Mouse (Mus musculus): ENCODE measurements around the gene Atg9b. TPM values are rescaled to one million over a fixed set of nuclear protein-coding genes. Genes with fewer than 3 reads are reported as not detected.

Gene Atg9b
- polyA plus RNA-seq, 1 experiment: 0.39 TPM

DNA sequence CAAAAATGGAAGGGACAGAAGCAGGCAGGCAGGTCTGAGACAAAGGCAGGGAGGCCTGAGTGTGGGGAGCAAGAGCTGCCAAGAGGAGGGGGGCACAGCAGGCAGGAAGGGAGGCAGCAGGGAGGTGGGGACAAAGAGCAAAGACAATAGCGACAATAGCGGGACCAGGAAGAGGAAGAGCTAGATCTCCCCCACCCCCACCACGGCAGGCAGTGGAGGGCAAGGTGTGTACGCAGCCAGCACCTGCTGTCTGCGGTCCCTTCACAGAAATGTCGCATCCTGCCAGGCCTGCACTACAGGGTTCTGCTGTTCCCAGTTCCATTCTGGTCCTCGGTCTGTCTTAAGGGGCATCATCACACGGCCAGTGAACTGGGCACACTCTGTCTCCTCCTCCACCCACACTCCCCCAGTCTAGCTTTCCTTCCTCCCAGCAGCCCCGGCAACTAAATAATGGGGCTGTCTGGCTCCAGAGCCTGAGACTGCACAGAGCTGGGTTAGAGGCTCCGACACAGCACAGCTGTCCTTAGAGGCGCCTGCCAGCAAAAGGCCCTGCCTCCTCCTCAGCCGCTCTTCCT, 47.4 kb downstream of the Atg9b start:
- TF ChIP-seq CTCF (IDR thresholded peaks at IDR 0.05; ENCODE audit: low read depth, low read length): no peak
- TF ChIP-seq POLR2A (IDR thresholded peaks at IDR 0.05; ENCODE audit: borderline replicate concordance, low read depth, low read length): no peak
- Histone ChIP-seq H3K4me3 (ENCODE audit: insufficient read depth, low read length) (no peak overlapping the region), H3K27ac (ENCODE audit: insufficient read depth, low read depth, low read length) (no peak overlapping the region), H3K4me1 (ENCODE audit: control insufficient read depth, insufficient read depth, low read length) (no peaks in the 10 kb centered on the region)

DNA sequence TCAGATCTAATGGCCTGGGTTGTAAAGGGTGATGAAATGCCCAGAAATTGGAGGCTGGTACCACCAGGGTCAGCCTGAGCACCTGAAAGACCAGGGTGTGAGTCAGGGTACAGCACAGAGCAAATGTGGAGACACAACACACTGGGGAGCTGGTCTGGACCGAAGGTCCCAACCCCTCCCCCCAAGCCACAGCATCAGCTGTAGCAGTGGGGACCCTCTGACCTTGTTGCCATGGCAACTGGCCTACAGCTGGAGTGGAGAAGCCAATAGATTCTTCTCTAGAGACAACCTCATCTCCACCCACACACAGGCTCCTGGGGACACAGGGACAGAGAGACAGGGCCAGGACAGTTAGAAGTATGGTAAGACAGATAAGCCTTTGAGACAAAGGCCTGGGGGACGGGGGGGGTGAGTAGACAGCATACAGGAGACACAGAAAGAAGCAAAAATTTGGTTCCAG, 47.9 kb downstream of the Atg9b start:
- Histone ChIP-seq H3K4me3 (ENCODE audit: insufficient read depth, low read length) (no peak overlapping the region), H3K4me1 (ENCODE audit: control insufficient read depth, insufficient read depth, low read length) (no peaks in the 10 kb centered on the region), H3K27ac (ENCODE audit: insufficient read depth, low read depth, low read length) (no peak overlapping the region)
- TF ChIP-seq CTCF (IDR thresholded peaks at IDR 0.05; ENCODE audit: low read depth, low read length) (no peak), POLR2A (IDR thresholded peaks at IDR 0.05; ENCODE audit: borderline replicate concordance, low read depth, low read length) (no peak)

DNA sequence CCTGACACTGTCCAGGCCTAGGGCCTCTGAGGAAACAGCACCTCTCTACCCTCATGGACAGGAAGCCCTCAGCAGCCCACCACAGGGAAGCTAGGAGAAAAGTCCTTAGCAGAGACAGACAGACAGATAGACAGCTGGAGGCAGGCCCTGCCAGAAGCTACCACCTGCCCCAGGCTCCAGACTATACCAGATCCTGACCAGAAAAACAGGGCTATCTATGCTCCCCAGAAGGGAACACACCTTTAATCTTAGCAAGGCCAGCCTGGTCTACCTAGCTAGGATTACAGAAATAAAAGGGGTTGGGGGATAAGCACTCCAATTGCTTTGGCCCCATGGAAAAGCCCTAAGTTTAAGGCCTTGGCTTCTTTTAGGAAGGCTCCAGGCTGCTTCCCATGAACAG, 48.6 kb downstream of the Atg9b start:
- Histone ChIP-seq H3K4me1 (ENCODE audit: control insufficient read depth, insufficient read depth, low read length) (no peaks in the 10 kb centered on the region), H3K27ac (ENCODE audit: insufficient read depth, low read depth, low read length) (no peak overlapping the region), H3K4me3 (ENCODE audit: insufficient read depth, low read length) (no peak overlapping the region)
- no peak for TF ChIP-seq POLR2A (IDR thresholded peaks at IDR 0.05; ENCODE audit: borderline replicate concordance, low read depth, low read length)
- no peak for TF ChIP-seq CTCF (IDR thresholded peaks at IDR 0.05; ENCODE audit: low read depth, low read length)

DNA sequence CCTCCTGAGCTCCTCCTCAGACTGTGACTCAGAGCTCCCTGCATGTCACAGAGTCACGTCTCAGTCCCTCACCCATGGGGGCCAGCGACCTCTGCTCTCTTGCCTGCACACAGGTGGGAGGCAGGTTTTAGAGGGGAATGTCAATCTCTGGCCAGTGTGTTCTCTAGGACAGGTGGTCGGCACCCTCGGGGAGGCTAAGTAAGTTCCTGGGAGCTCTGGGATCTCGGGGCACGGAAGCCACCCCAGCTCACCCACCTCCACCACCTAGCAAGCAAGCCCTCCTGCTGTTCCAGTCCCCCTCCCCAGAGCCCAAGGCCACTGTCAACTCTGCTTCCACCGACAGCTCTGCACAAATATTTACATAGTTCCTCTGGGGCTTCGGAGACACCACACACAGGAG, 49.0 kb downstream of the Atg9b start:
- Histone ChIP-seq H3K4me1 (ENCODE audit: control insufficient read depth, insufficient read depth, low read length) (peaks cover 3% of the 10 kb centered on the region), H3K27ac (ENCODE audit: insufficient read depth, low read depth, low read length) (no peak overlapping the region), H3K4me3 (ENCODE audit: insufficient read depth, low read length) (no peak overlapping the region)
- TF ChIP-seq CTCF (IDR thresholded peaks at IDR 0.05; ENCODE audit: low read depth, low read length): no peak
- TF ChIP-seq POLR2A (IDR thresholded peaks at IDR 0.05; ENCODE audit: borderline replicate concordance, low read depth, low read length): no peak

DNA sequence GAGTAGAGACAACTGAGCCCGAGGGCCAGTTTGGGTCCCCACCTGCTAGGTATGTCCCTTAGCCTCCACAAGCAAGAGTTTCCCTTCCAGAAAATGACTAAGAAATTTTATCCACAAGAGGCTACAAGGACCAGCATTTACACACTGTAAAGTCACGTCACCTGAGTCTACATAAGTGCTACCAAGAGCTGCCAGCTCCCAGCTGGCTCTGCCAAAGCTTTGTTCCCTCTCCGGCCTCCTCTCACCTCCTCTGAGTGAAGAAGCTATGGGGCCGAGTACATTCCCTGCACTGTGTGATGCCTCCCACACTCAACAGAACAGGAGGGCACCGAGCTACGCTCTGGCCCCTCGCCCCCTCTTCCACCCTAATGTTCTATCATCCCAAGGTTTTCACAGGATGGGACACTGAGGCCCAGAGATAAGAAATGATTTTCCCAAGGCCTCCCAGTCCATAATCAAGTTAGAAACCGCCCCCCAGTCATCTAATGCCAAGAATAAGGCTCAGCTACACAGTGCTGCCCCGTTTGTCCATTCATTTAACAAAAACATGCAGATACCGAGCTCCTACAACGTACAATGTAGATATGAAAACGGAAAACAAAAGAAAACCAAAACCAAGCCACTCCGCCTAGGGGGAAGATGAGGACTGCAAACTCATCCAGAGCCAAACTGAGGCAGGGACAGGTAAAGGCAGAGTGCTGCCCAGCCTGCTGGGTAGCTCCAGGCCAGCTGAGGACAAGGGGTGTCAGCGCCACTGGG, 49.6 kb downstream of the Atg9b start:
- no peak for TF ChIP-seq CTCF (IDR thresholded peaks at IDR 0.05; ENCODE audit: low read depth, low read length)
- no peak for TF ChIP-seq POLR2A (IDR thresholded peaks at IDR 0.05; ENCODE audit: borderline replicate concordance, low read depth, low read length)
- Histone ChIP-seq H3K4me3 (ENCODE audit: insufficient read depth, low read length) (no peak overlapping the region), H3K27ac (ENCODE audit: insufficient read depth, low read depth, low read length) (no peak overlapping the region), H3K4me1 (ENCODE audit: control insufficient read depth, insufficient read depth, low read length) (peaks cover 9% of the 10 kb centered on the region)

DNA sequence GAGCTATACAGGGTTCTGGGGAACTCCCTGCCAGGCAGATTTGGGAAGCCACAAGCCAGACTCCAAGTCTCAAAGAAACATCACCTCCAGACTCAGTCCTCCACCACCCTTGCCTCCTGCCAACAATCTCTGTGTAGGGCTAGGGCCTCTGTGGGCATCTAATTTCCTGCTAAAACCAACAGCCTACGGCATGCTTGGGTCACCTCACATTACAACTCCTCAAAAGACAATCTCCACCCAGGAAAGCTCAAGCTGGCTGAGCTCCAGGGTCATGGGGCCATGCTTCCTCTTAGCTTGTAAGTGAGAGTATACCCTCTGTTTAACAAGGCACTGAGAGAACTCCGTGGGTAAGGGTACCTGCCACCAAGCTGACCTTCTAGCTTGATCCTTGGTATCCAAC, 54.1 kb downstream of the Atg9b start:
- Histone ChIP-seq H3K4me3 (ENCODE audit: insufficient read depth, low read length) (no peak overlapping the region), H3K4me1 (ENCODE audit: control insufficient read depth, insufficient read depth, low read length) (peaks cover 16% of the 10 kb centered on the region), H3K27ac (ENCODE audit: insufficient read depth, low read depth, low read length) (no peak overlapping the region)
- TF ChIP-seq CTCF (IDR thresholded peaks at IDR 0.05; ENCODE audit: low read depth, low read length) (no peak), POLR2A (IDR thresholded peaks at IDR 0.05; ENCODE audit: borderline replicate concordance, low read depth, low read length) (no peak)

DNA sequence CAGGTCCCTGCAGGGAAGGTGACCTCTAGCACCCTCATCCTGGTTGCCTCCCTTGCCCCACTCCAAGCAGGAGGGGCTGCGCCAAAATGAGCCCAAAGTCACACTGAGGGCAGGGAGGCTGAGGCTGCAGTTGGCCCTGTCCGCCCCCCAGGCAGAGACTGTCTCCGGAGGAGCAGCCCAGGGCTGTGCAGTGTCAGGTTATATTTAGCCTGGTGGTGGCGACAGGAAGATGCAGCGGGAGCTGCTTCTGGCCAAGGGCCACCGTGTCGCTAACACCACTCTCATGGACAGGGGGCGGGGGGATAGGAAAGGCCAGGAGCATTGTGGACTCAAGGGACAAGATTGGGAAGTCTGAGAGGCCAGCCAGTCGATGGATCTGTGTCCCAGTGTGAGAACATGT, 54.6 kb downstream of the Atg9b start:
- Histone ChIP-seq H3K27ac (ENCODE audit: insufficient read depth, low read depth, low read length) (no peak overlapping the region), H3K4me1 (ENCODE audit: control insufficient read depth, insufficient read depth, low read length) (peaks cover 16% of the 10 kb centered on the region), H3K4me3 (ENCODE audit: insufficient read depth, low read length) (no peak overlapping the region)
- TF ChIP-seq CTCF (IDR thresholded peaks at IDR 0.05; ENCODE audit: low read depth, low read length) (no peak), POLR2A (IDR thresholded peaks at IDR 0.05; ENCODE audit: borderline replicate concordance, low read depth, low read length) (no peak)

DNA sequence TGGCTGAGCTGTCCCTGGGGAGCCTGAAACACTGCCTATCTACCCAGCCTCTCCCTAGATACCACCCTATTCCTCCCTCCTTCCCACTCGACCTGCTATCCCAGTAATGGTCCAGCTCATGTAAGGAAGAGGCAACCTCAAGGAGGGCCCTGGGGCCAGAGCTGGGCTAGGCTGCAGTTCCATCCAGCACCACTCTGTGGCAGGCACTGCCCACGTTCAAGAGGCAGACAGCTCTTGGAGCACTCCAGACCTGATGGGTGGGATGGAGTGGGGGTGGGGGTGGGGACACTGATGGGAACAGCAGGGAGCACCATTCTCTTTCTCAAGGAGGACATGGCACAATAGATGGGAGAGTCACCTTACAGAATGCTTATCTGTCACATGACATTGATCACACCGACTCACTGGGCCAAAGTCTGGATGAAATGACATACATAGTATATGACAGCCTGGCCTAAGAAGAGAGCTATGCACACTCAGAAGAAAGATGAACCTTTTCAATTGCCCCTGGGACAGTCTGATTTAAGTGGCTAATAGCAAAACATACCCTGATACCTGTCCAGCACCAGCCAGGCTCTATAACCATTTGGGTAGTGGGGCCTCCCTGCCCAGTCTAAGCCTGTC, 55.9 kb downstream of the Atg9b start:
- no peak for TF ChIP-seq POLR2A (IDR thresholded peaks at IDR 0.05; ENCODE audit: borderline replicate concordance, low read depth, low read length)
- peak; percentile 57 for TF ChIP-seq CTCF (IDR thresholded peaks at IDR 0.05; ENCODE audit: low read depth, low read length)
- H3K4me1 ChIP-seq (ENCODE audit: control insufficient read depth, insufficient read depth, low read length): peaks cover 16% of the 10 kb centered on the region

DNA sequence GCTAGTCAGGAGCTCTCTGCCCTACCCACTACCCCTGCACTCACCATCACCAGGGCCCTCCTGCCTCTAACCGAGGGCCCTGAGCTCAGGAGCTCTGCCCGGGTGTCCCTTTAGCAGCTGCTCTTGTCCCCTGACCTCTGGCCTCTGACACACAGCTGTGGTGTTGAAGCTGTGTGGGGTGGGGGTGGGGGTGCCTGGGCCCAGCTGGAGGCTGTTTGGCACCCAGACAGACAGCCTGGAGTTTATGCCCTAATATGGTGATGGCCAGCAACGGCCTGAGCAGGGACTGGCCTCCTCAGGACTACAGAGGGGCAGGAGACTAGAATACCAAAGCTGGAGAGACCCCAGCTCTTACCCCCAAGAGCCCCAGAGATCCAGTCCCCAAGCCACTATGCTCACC, 57.2 kb downstream of the Atg9b start:
- H3K27ac ChIP-seq (ENCODE audit: insufficient read depth, low read depth, low read length): no peak overlapping the region
- TF ChIP-seq POLR2A (IDR thresholded peaks at IDR 0.05; ENCODE audit: borderline replicate concordance, low read depth, low read length) (no peak), CTCF (IDR thresholded peaks at IDR 0.05; ENCODE audit: low read depth, low read length) (no peak)
- peaks cover 16% of the 10 kb centered on the region for H3K4me1 ChIP-seq (ENCODE audit: control insufficient read depth, insufficient read depth, low read length)
- no peak overlapping the region for H3K4me3 ChIP-seq (ENCODE audit: insufficient read depth, low read length)

More for the DNA sequence above, 55.9 kb downstream of the Atg9b start:
- Histone ChIP-seq H3K27ac (ENCODE audit: insufficient read depth, low read depth, low read length) (no peak overlapping the region), H3K4me3 (ENCODE audit: insufficient read depth, low read length) (no peak overlapping the region)

Other genes with a start within 250 kb of the Atg9b start
- 5.5 and 8.4 TPM in 2 replicates for gene Nupl2, start 227.2 kb downstream of the Atg9b start, polyA plus RNA-seq (2012; ENCODE audit: insufficient read depth, insufficient read length, missing spikeins)
- not detected in 2 replicates for gene Kcnh2, start 40.5 kb downstream of the Atg9b start, polyA plus RNA-seq (2012; ENCODE audit: insufficient read depth, insufficient read length, missing spikeins)
- not detected in 2 replicates for gene Nos3, start 27.3 kb downstream of the Atg9b start, polyA plus RNA-seq (2012; ENCODE audit: insufficient read depth, insufficient read length, missing spikeins)
- gene Abcb8, start 1.5 kb upstream of the Atg9b start, polyA plus RNA-seq (2012; ENCODE audit: insufficient read depth, insufficient read length, missing spikeins): 16.8 and 24.1 TPM in 2 replicates
- gene Asic3, start 21.2 kb upstream of the Atg9b start, polyA plus RNA-seq (2012; ENCODE audit: insufficient read depth, insufficient read length, missing spikeins): not detected in 2 replicates
- gene Cdk5, start 31.4 kb upstream of the Atg9b start, polyA plus RNA-seq (2012; ENCODE audit: insufficient read depth, insufficient read length, missing spikeins): 55.5 and 59.9 TPM in 2 replicates
- 41.8 and 45.1 TPM in 2 replicates for gene Slc4a2, start 31.7 kb upstream of the Atg9b start, polyA plus RNA-seq (2012; ENCODE audit: insufficient read depth, insufficient read length, missing spikeins)
- gene Fastk, start 53.1 kb upstream of the Atg9b start, polyA plus RNA-seq (2012; ENCODE audit: insufficient read depth, insufficient read length, missing spikeins): 46.3 and 49.0 TPM in 2 replicates
- gene Tmub1, start 55.7 kb upstream of the Atg9b start, polyA plus RNA-seq (2012; ENCODE audit: insufficient read depth, insufficient read length, missing spikeins): 7.9 and 12.7 TPM in 2 replicates
- gene Agap3, start 60.0 kb upstream of the Atg9b start, polyA plus RNA-seq (2012; ENCODE audit: insufficient read depth, insufficient read length, missing spikeins): 75.2 and 77.7 TPM in 2 replicates
- gene Gbx1, start 135.1 kb upstream of the Atg9b start, polyA plus RNA-seq (2012; ENCODE audit: insufficient read depth, insufficient read length, missing spikeins): not detected in 2 replicates
- 0.64 and 1.4 TPM in 2 replicates for gene Asb10, start 148.8 kb upstream of the Atg9b start, polyA plus RNA-seq (2012; ENCODE audit: insufficient read depth, insufficient read length, missing spikeins)
- gene 4931409K22Rik, start 164.7 kb upstream of the Atg9b start, polyA plus RNA-seq (2012; ENCODE audit: insufficient read depth, insufficient read length, missing spikeins): not detected in 2 replicates
- 32.7 and 34.5 TPM in 2 replicates for gene Abcf2, start 185.3 kb upstream of the Atg9b start, polyA plus RNA-seq (2012; ENCODE audit: insufficient read depth, insufficient read length, missing spikeins)
- gene Chpf2, start 194.6 kb upstream of the Atg9b start, polyA plus RNA-seq (2012; ENCODE audit: insufficient read depth, insufficient read length, missing spikeins): 29.9 and 31.5 TPM in 2 replicates
- not detected in 2 replicates for gene Smarcd3, start 232.3 kb upstream of the Atg9b start, polyA plus RNA-seq (2012; ENCODE audit: insufficient read depth, insufficient read length, missing spikeins)